Mouse (Mus musculus): ENCODE measurements around the gene Gldn.

- TF ChIP-seq MAX (IDR thresholded peaks at IDR 0.05) (no peak), CTCF (IDR thresholded peaks at IDR 0.05; ENCODE audit: control insufficient read depth, insufficient read depth, insufficient read length) (no peak)
These were observed 22.6 kb downstream of the Gldn start for GRCm38 (mm10) chr9:54308751-54309358.
